Mouse (Mus musculus) left cerebral cortex, adult 2 months (tissue): ENCODE measurements around the gene Stac. TPM values are rescaled to one million over a fixed set of nuclear protein-coding genes. Genes with fewer than 3 reads are reported as not detected.

Experiments used
- DNase-seq, 2 experiments: peaks; one replicate each; pipeline ENCODE4 v3.0.0; 2021 to 2022; ENCODE audit warnings: low spot score in 2 of 2, mixed read lengths in 1 of 2; ENCODE audit errors: extremely low spot score in 1 of 2
- H3K27ac ChIP-seq: fragments of 200-600 bp; 2 replicates; pipeline ENCODE4 v1.8.1; 2022
- H3K4me3 ChIP-seq: fragments of 200-600 bp; 2 replicates; pipeline ENCODE4 v1.8.1; 2022
- CTCF ChIP-seq: fragments of 200-600 bp; IDR thresholded peaks from 2 replicates; pipeline ENCODE4 v1.8.1; 2022; ENCODE audit warnings: antibody characterized with exemption, mild to moderate bottlenecking, moderate library complexity
- intact Hi-C: fragments of 180-260 bp; cut with DNase I; formaldehyde crosslinking; loops from one replicate; pipeline ENCODE4 v1.15.1; 2025
- total RNA-seq, 2 experiments: library from RNA; stranded (reverse); gene quantifications; 2 replicates each; pipeline ENCODE4 v1.2.3; 2021

Gene Stac
- total RNA-seq, 2 experiments from 2014 or later: 1.4 to 3.0 TPM

DNA sequence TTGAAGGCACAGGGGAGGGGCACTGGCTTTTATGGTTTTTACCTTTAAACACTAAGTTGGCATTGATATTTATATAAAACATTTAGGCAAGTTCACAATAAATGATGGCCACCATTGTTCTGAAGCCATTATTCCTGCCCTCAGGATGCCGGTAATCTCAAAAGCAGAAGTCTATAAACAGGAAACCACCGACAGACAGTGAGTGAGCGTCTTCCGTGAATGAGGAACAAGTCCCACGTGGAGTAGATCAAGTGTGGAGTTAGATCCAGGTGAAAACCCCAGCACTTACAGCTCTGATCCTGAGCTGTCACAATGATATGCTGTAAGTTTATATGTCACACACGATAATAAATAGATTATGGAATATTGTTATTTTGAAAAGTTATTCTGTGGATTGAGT is 112.7 kb downstream of the Stac start:
- DNase-seq: no peak
- Histone ChIP-seq H3K27ac (no peak overlapping the region), H3K4me3 (no peak overlapping the region)
- TF ChIP-seq CTCF: no peak
- intact Hi-C loops: no loop called here

GRCm38 (mm10) chr9:111575889-111576288 is 114.3 kb downstream of the Stac start:
- TF ChIP-seq CTCF: no peak
- intact Hi-C loops: no loop called here
- no peak for DNase-seq
- Histone ChIP-seq H3K27ac (no peak overlapping the region), H3K4me3 (no peak overlapping the region)

- no peak for TF ChIP-seq CTCF
- Histone ChIP-seq H3K27ac (no peak overlapping the region), H3K4me3 (no peak overlapping the region)
- intact Hi-C loops: loop anchor here (5.0 kb wide), 1 partner anchor 343 kb away; no protein-coding TSS in a partner anchor
- no peak for DNase-seq
Measured at GRCm38 (mm10) chr9:111573836-111574235, 116.3 kb downstream of the Stac start.

- H3K27ac ChIP-seq: no peak overlapping the region
- DNase-seq: no peak
- no peak; the same call in none of the 2 replicates for TF ChIP-seq CTCF
- no peak overlapping the region for H3K4me3 ChIP-seq
- intact Hi-C loops: loop anchor here (5.0 kb wide), 1 partner anchor 346 kb away; no protein-coding TSS in a partner anchor
Measured at GRCm38 (mm10) chr9:111571619-111572018, 118.5 kb downstream of the Stac start.

DNA sequence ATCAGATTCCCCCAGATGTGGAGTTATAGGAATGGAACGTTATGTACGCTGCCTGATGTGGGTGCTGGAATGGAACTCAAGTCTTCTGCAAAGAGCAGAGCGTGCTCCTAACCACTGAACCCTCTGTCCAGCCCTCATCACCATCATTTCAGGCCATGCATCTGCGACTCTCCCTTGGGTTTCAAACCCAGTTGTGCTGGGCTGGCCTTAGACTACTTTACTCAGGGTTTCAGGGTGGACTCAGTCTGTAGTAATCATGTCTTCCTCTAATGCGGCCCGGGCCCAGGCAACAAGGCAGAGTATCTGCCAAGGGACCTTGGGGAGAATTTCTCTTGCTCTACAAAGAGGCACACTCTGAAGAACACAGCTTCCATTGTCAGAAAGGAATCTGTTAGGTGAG is 126.0 kb downstream of the Stac start:
- intact Hi-C loops: no loop called here
- Histone ChIP-seq H3K4me3 (no peak overlapping the region), H3K27ac (no peak overlapping the region)
- no peak for TF ChIP-seq CTCF
- DNase-seq: no peak

GRCm38 (mm10) chr9:111563226-111563625 is 126.9 kb downstream of the Stac start:
- Histone ChIP-seq H3K4me3 (no peak overlapping the region), H3K27ac (no peak overlapping the region)
- DNase-seq: no peak
- intact Hi-C loops: no loop called here
- no peak for TF ChIP-seq CTCF

GRCm38 (mm10) chr9:111562217-111562988 is 127.7 kb downstream of the Stac start:
- Histone ChIP-seq H3K4me3 (no peak overlapping the region), H3K27ac (no peak overlapping the region)
- no peak for DNase-seq
- TF ChIP-seq CTCF: no peak
- intact Hi-C loops: no loop called here

GRCm38 (mm10) chr9:111556699-111557098 is 133.4 kb downstream of the Stac start:
- H3K27ac ChIP-seq: no peak overlapping the region
- H3K4me3 ChIP-seq: no peak overlapping the region
- DNase-seq: no peak
- intact Hi-C loops: no loop called here
- TF ChIP-seq CTCF: no peak

DNA sequence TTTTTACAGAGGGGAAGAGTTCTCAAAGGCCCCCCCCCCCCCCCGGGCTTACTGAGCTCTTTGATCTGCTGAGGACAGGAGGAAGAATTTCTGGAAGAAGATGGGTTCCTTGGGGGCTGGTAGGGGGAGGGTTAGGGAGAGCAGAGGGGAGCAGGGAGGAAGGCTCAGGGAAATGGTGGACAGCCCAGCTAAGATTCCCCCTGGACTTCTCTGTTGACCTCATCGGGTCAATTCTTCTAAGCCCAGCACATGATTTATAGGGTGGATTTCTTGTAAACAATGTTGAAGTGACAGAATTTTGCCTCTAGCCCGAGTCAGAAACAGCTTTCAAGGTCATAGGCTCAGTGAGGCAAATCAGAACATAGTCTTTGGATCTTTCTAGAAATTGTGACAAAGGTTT is 137.3 kb downstream of the Stac start:
- TF ChIP-seq CTCF: no peak
- no peak overlapping the region for H3K4me3 ChIP-seq
- no peak overlapping the region for H3K27ac ChIP-seq
- DNase-seq: no peak
- intact Hi-C loops: loop anchor here (5.0 kb wide), 2 partner anchors 56 to 364 kb away; no protein-coding TSS in a partner anchor

DNA sequence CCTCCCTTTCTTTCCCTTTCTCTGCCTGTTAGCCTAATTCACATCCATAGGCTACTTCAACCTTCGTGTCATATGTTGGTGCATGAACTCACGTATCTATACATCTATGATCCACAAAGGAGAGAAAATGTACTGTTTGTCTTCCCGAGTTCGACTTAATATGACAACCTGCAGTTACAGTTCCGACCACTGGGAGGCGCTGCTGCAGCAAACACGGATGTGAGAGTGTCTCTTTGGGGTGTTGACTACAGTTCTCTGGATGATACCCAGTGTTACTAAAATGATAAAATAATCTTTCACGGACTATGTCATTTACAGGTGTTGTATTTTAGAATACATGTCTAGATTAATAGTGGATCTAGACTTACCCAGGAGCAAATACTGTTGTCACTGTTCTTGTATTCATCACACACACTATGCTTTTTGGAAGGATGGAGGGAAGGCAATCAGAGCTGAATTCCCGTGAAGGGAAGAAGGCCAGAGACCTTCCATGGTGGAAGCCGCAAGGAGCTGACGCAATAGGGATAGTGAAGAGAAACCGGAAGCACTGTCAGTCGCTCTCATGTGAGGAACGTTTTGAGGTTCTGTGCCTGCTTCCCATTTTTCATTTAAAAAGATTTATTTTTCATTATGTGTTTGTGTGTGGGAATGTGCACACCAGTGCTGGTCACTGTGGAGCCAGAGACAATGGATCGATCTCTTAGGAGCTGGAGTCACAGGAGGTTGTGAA is 138.5 kb downstream of the Stac start:
- DNase-seq: no peak
- TF ChIP-seq CTCF: peak; percentile 65
- intact Hi-C loops: loop anchor here (5.0 kb wide), 2 partner anchors 54 to 366 kb away; no protein-coding TSS in a partner anchor
- Histone ChIP-seq H3K27ac (no peak overlapping the region), H3K4me3 (no peak overlapping the region)

DNA sequence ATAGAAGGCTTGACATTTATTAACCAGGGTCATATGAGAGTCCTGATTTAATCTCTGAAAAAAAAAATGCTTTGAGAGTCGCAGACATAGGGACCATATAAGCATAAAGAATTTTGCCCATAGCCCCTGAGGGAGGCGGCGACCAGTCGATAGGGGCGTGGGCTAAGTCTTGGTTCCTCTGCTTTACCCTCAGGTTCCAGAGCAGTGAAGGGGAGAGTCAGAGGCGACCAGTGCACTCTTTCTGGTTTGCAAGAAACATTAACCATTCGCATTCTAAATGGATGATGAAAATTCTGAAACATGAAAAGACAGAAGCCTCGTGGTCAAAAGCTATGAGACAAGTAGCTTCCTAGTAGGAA is 139.2 kb downstream of the Stac start:
- no peak for TF ChIP-seq CTCF
- Histone ChIP-seq H3K4me3 (no peak overlapping the region), H3K27ac (no peak overlapping the region)
- intact Hi-C loops: loop anchor here (5.0 kb wide), 2 partner anchors 54 to 366 kb away; no protein-coding TSS in a partner anchor
- DNase-seq: no peak

- no peak for DNase-seq
- Histone ChIP-seq H3K27ac (no peak overlapping the region), H3K4me3 (no peak overlapping the region)
- intact Hi-C loops: loop anchor here (5.0 kb wide), 2 partner anchors 53 to 367 kb away; no protein-coding TSS in a partner anchor
- no peak for TF ChIP-seq CTCF
Measured at GRCm38 (mm10) chr9:111550281-111550962, 139.7 kb downstream of the Stac start.
